Mouse (Mus musculus) left cerebral cortex, postnatal 14 days (tissue): Measurements from ENCODE around the gene Rpl4. TPM values are rescaled to one million over a fixed set of nuclear protein-coding genes. Genes with fewer than 3 reads are reported as not detected.
"Not testable (repeated sequence)": the region's sequence is repeated elsewhere in the genome, so short reads cannot be mapped to it uniquely, and the experiment has no call there.

ENCODE experiments used
- DNase-seq, 2 experiments: peaks; one replicate each; pipeline ENCODE4 v3.0.0; 2021 to 2022; ENCODE audit warnings: low spot score in 2 of 2, mixed read lengths in 1 of 2
- intact Hi-C: fragments of 180-260 bp; cut with DNase I; formaldehyde crosslinking; loops from one replicate; pipeline ENCODE4 v1.15.1; 2025
- total RNA-seq, 2 experiments: library from RNA; stranded (reverse); gene quantifications; 2 replicates each; pipeline ENCODE4 v1.2.3; 2021

The Rpl4 gene
- total RNA-seq, 2 experiments from 2014 or later = 484 to 496 TPM

- intact Hi-C loops = no loop called here
- DNase-seq = no peak
Observed at GRCm38 (mm10) chr9:64184166-64184840, 11.1 kb downstream of the Rpl4 start.

GRCm38 (mm10) chr9:64193879-64194278, 20.7 kb downstream of the Rpl4 start:
- intact Hi-C loops = no loop called here
- no peak for DNase-seq

GRCm38 (mm10) chr9:64195554-64195953, 22.4 kb downstream of the Rpl4 start:
- intact Hi-C loops = loop anchor here (5.0 kb wide), 1 partner anchor 57 kb away; the partner anchor contains the start of gene Map2k1
- peak; percentile 69 to 78 for DNase-seq

GRCm38 (mm10) chr9:64197524-64197923, 24.3 kb downstream of the Rpl4 start:
- intact Hi-C loops = loop anchor here (5.0 kb wide), 1 partner anchor 55 kb away; the partner anchor contains the start of gene Map2k1
- DNase-seq = no peak

GRCm38 (mm10) chr9:64198068-64198762, 25.0 kb downstream of the Rpl4 start:
- DNase-seq = no peak
- intact Hi-C loops = loop anchor here (5.0 kb wide), 1 partner anchor 54 kb away; the partner anchor contains the start of gene Map2k1

- DNase-seq = not testable (repeated sequence)
- intact Hi-C loops = loop anchor here (5.0 kb wide), 1 partner anchor 53 kb away; the partner anchor contains the start of gene Map2k1
Observed at GRCm38 (mm10) chr9:64198763-64199418, 25.7 kb downstream of the Rpl4 start.

GRCm38 (mm10) chr9:64199897-64200296, 26.7 kb downstream of the Rpl4 start:
- intact Hi-C loops = loop anchor here (5.0 kb wide), 1 partner anchor 52 kb away; the partner anchor contains the start of gene Map2k1
- no peak for DNase-seq

GRCm38 (mm10) chr9:64202331-64202730, 29.2 kb downstream of the Rpl4 start:
- intact Hi-C loops = no loop called here
- no peak for DNase-seq

GRCm38 (mm10) chr9:64202866-64203265, 29.7 kb downstream of the Rpl4 start:
- intact Hi-C loops = no loop called here
- DNase-seq = no peak

- intact Hi-C loops = no loop called here
- DNase-seq = peak in 1 of 2 experiments; percentile 32
Observed at GRCm38 (mm10) chr9:64207509-64208084, 34.4 kb downstream of the Rpl4 start.

GRCm38 (mm10) chr9:64214452-64214851, 41.3 kb downstream of the Rpl4 start:
- intact Hi-C loops = no loop called here
- DNase-seq = no peak

- intact Hi-C loops = loop anchor here (5.0 kb wide), 1 partner anchor 36 kb away; the partner anchor contains the start of gene Map2k1
- DNase-seq = no peak
Observed at GRCm38 (mm10) chr9:64216090-64216489, 42.9 kb downstream of the Rpl4 start.

- no peak for DNase-seq
- intact Hi-C loops = loop anchor here (5.0 kb wide), 1 partner anchor 36 kb away; the partner anchor contains the start of gene Map2k1
Observed at GRCm38 (mm10) chr9:64216641-64217040, 43.5 kb downstream of the Rpl4 start.

GRCm38 (mm10) chr9:64217887-64218286, 44.7 kb downstream of the Rpl4 start:
- DNase-seq = no peak
- intact Hi-C loops = loop anchor here (5.0 kb wide), 1 partner anchor 34 kb away; the partner anchor contains the start of gene Map2k1

- peak in 1 of 2 experiments; percentile 59 for DNase-seq
- intact Hi-C loops = loop anchor here (5.0 kb wide), 1 partner anchor 33 kb away; the partner anchor contains the start of gene Map2k1
Observed at GRCm38 (mm10) chr9:64219305-64219704, 46.1 kb downstream of the Rpl4 start.

- DNase-seq = no peak
- intact Hi-C loops = loop anchor here (5.0 kb wide), 1 partner anchor 32 kb away; the partner anchor contains the start of gene Map2k1
Observed at GRCm38 (mm10) chr9:64219772-64220420, 46.7 kb downstream of the Rpl4 start.

- no peak for DNase-seq
- intact Hi-C loops = no loop called here
Observed at GRCm38 (mm10) chr9:64220603-64221002, 47.4 kb downstream of the Rpl4 start.

GRCm38 (mm10) chr9:64221480-64221879, 48.3 kb downstream of the Rpl4 start:
- intact Hi-C loops = no loop called here
- peak; percentile 46 to 78 for DNase-seq

- intact Hi-C loops = no loop called here
- DNase-seq = no peak
Observed at GRCm38 (mm10) chr9:64222098-64222497, 48.9 kb downstream of the Rpl4 start.
